Mouse (Mus musculus): ENCODE results near the gene Pik3ip1. TPM values are rescaled to one million over a fixed set of nuclear protein-coding genes. Genes with fewer than 3 reads are reported as not detected.
A peak's percentile ranks its signal among the peaks of the same experiment; 100 is the strongest.

The Pik3ip1 gene
- polyA plus RNA-seq, 1 experiment: 0.71 TPM

GRCm38 (mm10) chr11:3352131-3352530 lies 21.9 kb downstream of the Pik3ip1 start:
- H3K36me3 ChIP-seq (ENCODE audit: control insufficient read depth, insufficient read depth): peaks cover 58% of the 10 kb centered on the region
- H3ac ChIP-seq (ENCODE audit: control insufficient read depth, insufficient read length, low read depth): no peak overlapping the region
- no peaks in the 10 kb centered on the region for H3K79me2 ChIP-seq (ENCODE audit: control insufficient read depth, insufficient read depth)
- H3K79me3 ChIP-seq (ENCODE audit: low read depth): no peaks in the 10 kb centered on the region
- no peaks in the 10 kb centered on the region for H3K27me3 ChIP-seq (ENCODE audit: control insufficient read depth, insufficient read depth, insufficient read length)
- H3K4me3 ChIP-seq (ENCODE audit: insufficient read depth, poor library complexity, severe bottlenecking): no peak overlapping the region
- no peak for TF ChIP-seq CTCF (IDR thresholded peaks at IDR 0.05; ENCODE audit: control insufficient read depth, insufficient read depth, insufficient read length)
- TF ChIP-seq FOSL1 (IDR thresholded peaks at IDR 0.05; ENCODE audit: insufficient read depth, low read length, poor library complexity, severe bottlenecking): no peak
- no peak for TF ChIP-seq USF1 (IDR thresholded peaks at IDR 0.05; ENCODE audit: low read depth)
- TF ChIP-seq MYOD1 (IDR thresholded peaks at IDR 0.05; ENCODE audit: control insufficient read depth, insufficient read length, low read depth): no peak
- TF ChIP-seq CEBPB (IDR thresholded peaks at IDR 0.05; ENCODE audit: low read depth): no peak
- no peak for TF ChIP-seq MYOG (IDR thresholded peaks at IDR 0.05; ENCODE audit: control insufficient read depth, extremely low read depth, insufficient read length)
- no peak for TF ChIP-seq MAX (IDR thresholded peaks at IDR 0.05)

GRCm38 (mm10) chr11:3352990-3353585 lies 22.9 kb downstream of the Pik3ip1 start:
- TF ChIP-seq MAX (IDR thresholded peaks at IDR 0.05): no peak
- TF ChIP-seq MYOD1 (IDR thresholded peaks at IDR 0.05; ENCODE audit: control insufficient read depth, insufficient read length, low read depth): no peak
- peak; percentile 35 for TF ChIP-seq CTCF (IDR thresholded peaks at IDR 0.05; ENCODE audit: control insufficient read depth, insufficient read depth, insufficient read length)
- no peak for TF ChIP-seq CEBPB (IDR thresholded peaks at IDR 0.05; ENCODE audit: low read depth)
- TF ChIP-seq FOSL1 (IDR thresholded peaks at IDR 0.05; ENCODE audit: insufficient read depth, low read length, poor library complexity, severe bottlenecking): no peak
- no peak for TF ChIP-seq USF1 (IDR thresholded peaks at IDR 0.05; ENCODE audit: low read depth)
- no peak for TF ChIP-seq MYOG (IDR thresholded peaks at IDR 0.05; ENCODE audit: control insufficient read depth, extremely low read depth, insufficient read length)
- Histone ChIP-seq H3K79me2 (ENCODE audit: control insufficient read depth, insufficient read depth) (no peaks in the 10 kb centered on the region), H3K4me3 (ENCODE audit: insufficient read depth, poor library complexity, severe bottlenecking) (no peak overlapping the region), H3K36me3 (ENCODE audit: control insufficient read depth, insufficient read depth) (peaks cover 58% of the 10 kb centered on the region), H3K79me3 (ENCODE audit: low read depth) (no peaks in the 10 kb centered on the region), H3K27me3 (ENCODE audit: control insufficient read depth, insufficient read depth, insufficient read length) (no peaks in the 10 kb centered on the region), H3ac (ENCODE audit: control insufficient read depth, insufficient read length, low read depth) (no peak overlapping the region)

- H3K4me3 ChIP-seq (ENCODE audit: insufficient read depth, poor library complexity, severe bottlenecking): no peak overlapping the region
- no peak overlapping the region for H3ac ChIP-seq (ENCODE audit: control insufficient read depth, insufficient read length, low read depth)
- H3K27me3 ChIP-seq (ENCODE audit: control insufficient read depth, insufficient read depth, insufficient read length): no peaks in the 10 kb centered on the region
- peaks cover 35% of the 10 kb centered on the region for H3K79me2 ChIP-seq (ENCODE audit: control insufficient read depth, insufficient read depth)
- no peak for TF ChIP-seq MYOG (IDR thresholded peaks at IDR 0.05; ENCODE audit: control insufficient read depth, extremely low read depth, insufficient read length)
- no peak for TF ChIP-seq USF1 (IDR thresholded peaks at IDR 0.05; ENCODE audit: low read depth)
- TF ChIP-seq CTCF (IDR thresholded peaks at IDR 0.05; ENCODE audit: control insufficient read depth, insufficient read depth, insufficient read length): no peak
- no peak for TF ChIP-seq FOSL1 (IDR thresholded peaks at IDR 0.05; ENCODE audit: insufficient read depth, low read length, poor library complexity, severe bottlenecking)
- no peak for TF ChIP-seq MYOD1 (IDR thresholded peaks at IDR 0.05; ENCODE audit: control insufficient read depth, insufficient read length, low read depth)
- TF ChIP-seq CEBPB (IDR thresholded peaks at IDR 0.05; ENCODE audit: low read depth): no peak
- no peak for TF ChIP-seq MAX (IDR thresholded peaks at IDR 0.05)
- H3K36me3 ChIP-seq (ENCODE audit: control insufficient read depth, insufficient read depth): peaks cover 18% of the 10 kb centered on the region
- H3K79me3 ChIP-seq (ENCODE audit: low read depth): peaks cover 1% of the 10 kb centered on the region
Observed at GRCm38 (mm10) chr11:3362854-3363253, 32.7 kb downstream of the Pik3ip1 start.

GRCm38 (mm10) chr11:3366411-3366810 lies 36.2 kb downstream of the Pik3ip1 start:
- Histone ChIP-seq H3K27me3 (ENCODE audit: control insufficient read depth, insufficient read depth, insufficient read length) (no peaks in the 10 kb centered on the region), H3K4me3 (ENCODE audit: insufficient read depth, poor library complexity, severe bottlenecking) (no peak overlapping the region), H3ac (ENCODE audit: control insufficient read depth, insufficient read length, low read depth) (no peak overlapping the region), H3K36me3 (ENCODE audit: control insufficient read depth, insufficient read depth) (peaks cover 9% of the 10 kb centered on the region), H3K79me3 (ENCODE audit: low read depth) (peaks cover 3% of the 10 kb centered on the region), H3K79me2 (ENCODE audit: control insufficient read depth, insufficient read depth) (peaks cover 70% of the 10 kb centered on the region)
- no peak for TF ChIP-seq CTCF (IDR thresholded peaks at IDR 0.05; ENCODE audit: control insufficient read depth, insufficient read depth, insufficient read length)
- no peak for TF ChIP-seq MYOD1 (IDR thresholded peaks at IDR 0.05; ENCODE audit: control insufficient read depth, insufficient read length, low read depth)
- TF ChIP-seq MAX (IDR thresholded peaks at IDR 0.05): no peak
- no peak for TF ChIP-seq CEBPB (IDR thresholded peaks at IDR 0.05; ENCODE audit: low read depth)
- TF ChIP-seq USF1 (IDR thresholded peaks at IDR 0.05; ENCODE audit: low read depth): no peak
- TF ChIP-seq MYOG (IDR thresholded peaks at IDR 0.05; ENCODE audit: control insufficient read depth, extremely low read depth, insufficient read length): no peak
- TF ChIP-seq FOSL1 (IDR thresholded peaks at IDR 0.05; ENCODE audit: insufficient read depth, low read length, poor library complexity, severe bottlenecking): no peak

GRCm38 (mm10) chr11:3368983-3369382 lies 38.8 kb downstream of the Pik3ip1 start:
- Histone ChIP-seq H3K36me3 (ENCODE audit: control insufficient read depth, insufficient read depth) (peaks cover 9% of the 10 kb centered on the region), H3ac (ENCODE audit: control insufficient read depth, insufficient read length, low read depth) (no peak overlapping the region), H3K27me3 (ENCODE audit: control insufficient read depth, insufficient read depth, insufficient read length) (no peaks in the 10 kb centered on the region), H3K4me3 (ENCODE audit: insufficient read depth, poor library complexity, severe bottlenecking) (no peak overlapping the region), H3K79me2 (ENCODE audit: control insufficient read depth, insufficient read depth) (peaks cover 72% of the 10 kb centered on the region), H3K79me3 (ENCODE audit: low read depth) (peaks cover 3% of the 10 kb centered on the region)
- no peak for TF ChIP-seq FOSL1 (IDR thresholded peaks at IDR 0.05; ENCODE audit: insufficient read depth, low read length, poor library complexity, severe bottlenecking)
- no peak for TF ChIP-seq CEBPB (IDR thresholded peaks at IDR 0.05; ENCODE audit: low read depth)
- no peak for TF ChIP-seq USF1 (IDR thresholded peaks at IDR 0.05; ENCODE audit: low read depth)
- no peak for TF ChIP-seq MYOD1 (IDR thresholded peaks at IDR 0.05; ENCODE audit: control insufficient read depth, insufficient read length, low read depth)
- TF ChIP-seq MYOG (IDR thresholded peaks at IDR 0.05; ENCODE audit: control insufficient read depth, extremely low read depth, insufficient read length): no peak
- TF ChIP-seq CTCF (IDR thresholded peaks at IDR 0.05; ENCODE audit: control insufficient read depth, insufficient read depth, insufficient read length): no peak
- no peak for TF ChIP-seq MAX (IDR thresholded peaks at IDR 0.05)

Data from C2C12 (cell line).